Mouse (Mus musculus) limb, embryonic 14.5 days (tissue): ENCODE data around the gene Rai14. TPM values are rescaled to one million over a fixed set of nuclear protein-coding genes. Genes with fewer than 3 reads are reported as not detected.
"Not testable (repeated sequence)": the region's sequence is repeated elsewhere in the genome, so short reads cannot be mapped to it uniquely, and the experiment has no call there.

Source experiments
- ATAC-seq: fragments of 200-750 bp; cut with Nextera tagmentation; 2 replicates; pipeline ENCODE4 v1.8.0; 2017; ENCODE audit warnings: low read depth, moderate number of reproducible peaks, moderate TSS enrichment; ENCODE audit not compliant: low FRiP score
- DNase-seq: peaks from one replicate; pipeline ENCODE4 v3.0.0-alpha.2; 2015; ENCODE audit warnings: low spot score
- H3K27ac ChIP-seq: fragments of 300-500 bp; sonication (generic); replicated peaks from 2 replicates; pipeline ENCODE4 v1.5.1; 2014; ENCODE audit warnings: low read depth, mild to moderate bottlenecking, low read length, moderate library complexity, mixed read lengths
- H3K27me3 ChIP-seq: fragments of 300-500 bp; sonication (generic); 2 replicates; pipeline ENCODE4 v1.6.1; 2014; ENCODE audit warnings: low read length, mixed read lengths; ENCODE audit not compliant: control insufficient read depth, insufficient read depth
- H3K36me3 ChIP-seq: fragments of 300-500 bp; sonication (generic); 2 replicates; pipeline ENCODE4 v1.6.1; 2014; ENCODE audit warnings: mild to moderate bottlenecking, low read length, moderate library complexity, mixed read lengths; ENCODE audit not compliant: control insufficient read depth, insufficient read depth
- H3K4me1 ChIP-seq: fragments of 300-500 bp; sonication (generic); 2 replicates; pipeline ENCODE4 v1.6.1; 2014; ENCODE audit warnings: antibody characterized with exemption, low read length, mixed read lengths; ENCODE audit not compliant: control insufficient read depth, insufficient read depth
- H3K4me2 ChIP-seq: fragments of 300-500 bp; sonication (generic); replicated peaks from 2 replicates; pipeline ENCODE4 v1.6.1; 2014; ENCODE audit warnings: low read depth, mild to moderate bottlenecking, low read length, moderate library complexity; ENCODE audit not compliant: severe bottlenecking
- H3K4me3 ChIP-seq: fragments of 300-500 bp; sonication (generic); replicated peaks from 2 replicates; pipeline ENCODE4 v1.5.1; 2014; ENCODE audit warnings: low read length
- H3K9ac ChIP-seq: fragments of 300-500 bp; sonication (generic); 2 replicates; pipeline ENCODE4 v1.6.1; 2014; ENCODE audit warnings: mild to moderate bottlenecking, low read depth, low read length, moderate library complexity; ENCODE audit not compliant: severe bottlenecking
- H3K9me3 ChIP-seq: fragments of 300-500 bp; sonication (generic); 2 replicates; pipeline ENCODE4 v1.6.1; 2016; ENCODE audit warnings: low read length; ENCODE audit not compliant: control insufficient read depth
- POLR2A ChIP-seq: fragments of 200-500 bp; IDR thresholded peaks from 2 replicates; pipeline ENCODE4 v1.8.0; 2012; ENCODE audit warnings: inconsistent platforms, mild to moderate bottlenecking, moderate library complexity, borderline replicate concordance; ENCODE audit not compliant: insufficient read depth, insufficient read length; ENCODE audit errors: extremely low read depth
- WGBS: fragments of 180-500 bp; shearing (Covaris S2); extraction: QIAGEN DNeasy Blood & Tissue Kit; methylation state at CpG from one replicate; pipeline ENCODE4 v1.1.7; 2014; 5-methylcytosine and 5-hydroxymethylcytosine counted together
- polyA plus RNA-seq, 2 experiments: library from polyadenylated mRNA; depleted of rRNA in 1 of 2; stranded (reverse) in 1 of 2; unstranded in 1 of 2; fragments of >200 nt; fragmentation: Nextera tagmentation in 1 of 2; extraction: Ambion mirVana in 1 of 2; gene quantifications; 2 replicates each; pipeline versions ENCODE4 v1.2.1 to v1.2.3; 2012 to 2014

The Rai14 gene
- polyA plus RNA-seq, 2 experiments: 44.6 to 57.2 TPM

- Histone ChIP-seq H3K27me3 (no peaks in the 10 kb centered on the region), H3K9me3 (no peaks in the 10 kb centered on the region), H3K4me2 (no peak overlapping the region), H3K9ac (no peak overlapping the region), H3K36me3 (no peaks in the 10 kb centered on the region), H3K27ac (no peak overlapping the region), H3K4me1 (no peaks in the 10 kb centered on the region), H3K4me3 (no peak overlapping the region)
- ATAC-seq: no peak
- DNase-seq: no peak
- no peak for TF ChIP-seq POLR2A
These were observed 160.1 kb downstream of the Rai14 start for GRCm38 (mm10) chr15:10554336-10554735.

- no peaks in the 10 kb centered on the region for H3K36me3 ChIP-seq
- H3K4me2 ChIP-seq: no peak overlapping the region
- H3K4me1 ChIP-seq: peaks cover 20% of the 10 kb centered on the region
- H3K9me3 ChIP-seq: no peaks in the 10 kb centered on the region
- ATAC-seq (peak; percentile 89), DNase-seq (peak; percentile 77)
- no peak for TF ChIP-seq POLR2A
- no peak overlapping the region for H3K4me3 ChIP-seq
- H3K9ac ChIP-seq: no peak overlapping the region
- H3K27ac ChIP-seq: peak overlapping the region; percentile 76
- H3K27me3 ChIP-seq: no peaks in the 10 kb centered on the region
- 18% methylated on average over 16 of the region's 16 CpGs for WGBS
These were observed 173.9 kb downstream of the Rai14 start for GRCm38 (mm10) chr15:10540271-10541088.

- peak overlapping the region; percentile 58; the same call in 1 of the 2 replicates for H3K27ac ChIP-seq
- H3K9me3 ChIP-seq: no peaks in the 10 kb centered on the region
- TF ChIP-seq POLR2A: no peak
- no peak overlapping the region for H3K4me3 ChIP-seq
- H3K4me1 ChIP-seq: peaks cover 15% of the 10 kb centered on the region
- no peak overlapping the region for H3K9ac ChIP-seq
- H3K36me3 ChIP-seq: no peaks in the 10 kb centered on the region
- H3K27me3 ChIP-seq: no peaks in the 10 kb centered on the region
- WGBS: 41% methylated on average over 7 of the region's 7 CpGs
- ATAC-seq: peak; percentile 62
- peak; percentile 69 for DNase-seq
- H3K4me2 ChIP-seq: no peak overlapping the region
These were observed 178.5 kb downstream of the Rai14 start for GRCm38 (mm10) chr15:10535969-10536368.

GRCm38 (mm10) chr15:10534591-10534990 is 179.8 kb downstream of the Rai14 start:
- H3K27ac ChIP-seq: no peak overlapping the region
- no peaks in the 10 kb centered on the region for H3K9me3 ChIP-seq
- H3K27me3 ChIP-seq: no peaks in the 10 kb centered on the region
- no peak overlapping the region for H3K9ac ChIP-seq
- 85% methylated on average over 5 of the region's 5 CpGs for WGBS
- H3K36me3 ChIP-seq: no peaks in the 10 kb centered on the region
- TF ChIP-seq POLR2A: no peak
- ATAC-seq (no peak), DNase-seq (no peak)
- no peak overlapping the region for H3K4me2 ChIP-seq
- H3K4me3 ChIP-seq: no peak overlapping the region
- peaks cover 3% of the 10 kb centered on the region for H3K4me1 ChIP-seq

GRCm38 (mm10) chr15:10533361-10533760 is 181.1 kb downstream of the Rai14 start:
- H3K4me2 ChIP-seq, H3K4me3 ChIP-seq, H3K4me1 ChIP-seq, H3K9ac ChIP-seq, ATAC-seq, DNase-seq, H3K36me3 ChIP-seq, H3K27ac ChIP-seq, H3K27me3 ChIP-seq, H3K9me3 ChIP-seq: not testable (repeated sequence)
- 89% methylated on average over 10 of the region's 10 CpGs for WGBS
